Mouse (Mus musculus) v-Abl transformed pro-B cells (cell line): Measurements from ENCODE around the gene Tph1.
"Not testable (repeated sequence)": the region's sequence is repeated elsewhere in the genome, so short reads cannot be mapped to it uniquely, and the experiment has no call there.

Experiments
- in situ Hi-C, 2 experiments: fragments of 400-800 bp; cut with MboI; formaldehyde crosslinking; loops; one replicate each; pipeline ENCODE4 v1.15.1; 2025; ENCODE audit not compliant: unreplicated experiment in 2 of 2

The Tph1 gene

DNA sequence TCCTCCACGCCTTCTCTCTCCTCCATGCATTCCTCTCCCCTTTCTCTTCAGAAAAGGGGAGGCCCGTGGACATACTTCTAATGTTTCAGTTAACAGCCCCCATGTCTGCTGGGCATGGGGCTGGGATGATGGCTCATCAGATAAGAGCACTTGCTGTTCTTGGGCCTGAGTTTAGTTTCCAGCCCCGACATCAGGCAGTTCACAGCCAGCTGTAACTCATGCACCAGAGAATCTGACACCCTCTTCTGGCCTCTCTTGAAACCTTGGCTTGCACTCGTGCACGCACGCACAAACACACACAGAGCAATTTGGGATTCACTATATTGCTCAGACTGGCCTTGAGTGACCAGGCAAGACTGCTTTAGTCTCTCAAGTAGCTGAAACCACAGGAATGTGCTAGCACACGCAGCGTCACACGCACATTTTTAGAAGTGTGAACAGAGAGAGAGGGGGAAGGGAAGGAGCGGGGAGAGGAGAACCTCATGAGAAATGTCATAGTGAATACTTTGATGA lies at the start of gene Tph1:
Tph1 (minus strand) TSS at position 378 of the 513 bp plus-strand sequence.
- in situ Hi-C loops: no loop called here

- in situ Hi-C loops: loop anchor here in 1 of 2 experiments (25.0 kb wide), 1 partner anchor 433 kb away; no protein-coding TSS in a partner anchor
Observed at GRCm38 (mm10) chr7:46720460-46720859, 48.1 kb upstream of the Tph1 start.

DNA sequence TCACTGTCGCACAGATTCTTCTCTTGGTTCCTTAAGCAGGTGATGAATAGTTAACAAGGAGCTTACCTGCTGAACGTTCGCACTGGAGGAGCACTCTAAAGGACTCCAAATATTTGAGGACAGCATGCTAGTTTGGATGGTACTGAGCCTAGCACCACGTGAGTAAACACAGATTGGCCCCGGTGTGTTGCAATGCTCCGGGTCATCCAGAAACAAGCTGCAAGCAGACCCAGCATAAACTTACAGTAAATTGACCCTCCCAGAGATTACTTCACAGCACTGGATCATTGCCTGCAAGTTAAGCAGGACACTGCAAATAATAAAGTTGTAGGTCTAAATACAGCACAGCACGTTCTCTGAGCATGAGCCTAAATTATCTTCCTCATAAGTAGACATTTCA lies 47.2 kb upstream of the Tph1 start:
- in situ Hi-C loops: loop anchor here in 1 of 2 experiments (10.0 to 25.0 kb wide), 2 partner anchors 55 to 432 kb away; no protein-coding TSS in a partner anchor

- in situ Hi-C loops: loop anchor here in 1 of 2 experiments (10.0 to 25.0 kb wide), 2 partner anchors 54 to 431 kb away; no protein-coding TSS in a partner anchor
Observed at GRCm38 (mm10) chr7:46718591-46719270, 46.4 kb upstream of the Tph1 start.

GRCm38 (mm10) chr7:46716897-46717296 lies 44.6 kb upstream of the Tph1 start:
- in situ Hi-C loops: loop anchor here in 1 of 2 experiments (10.0 to 25.0 kb wide), 2 partner anchors 52 to 430 kb away; no protein-coding TSS in a partner anchor

DNA sequence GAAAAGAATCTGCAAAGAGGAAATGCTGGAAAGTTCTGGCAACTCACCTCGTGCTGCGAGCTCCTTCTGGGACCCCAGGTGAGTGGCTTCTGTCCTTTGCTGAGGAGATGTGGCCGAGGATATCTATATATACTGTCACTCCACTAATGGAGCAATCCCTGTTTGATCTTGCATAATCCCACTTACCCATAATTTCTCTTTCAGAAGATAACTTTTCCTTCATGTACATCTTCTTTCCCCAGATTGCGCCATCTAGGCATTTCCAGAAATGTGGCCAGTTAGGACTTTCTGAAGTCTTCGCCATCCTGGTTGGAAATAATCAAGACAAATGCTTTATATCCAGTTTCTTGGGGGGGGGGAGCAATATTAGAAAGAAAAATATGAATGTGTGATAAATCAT lies 43.3 kb upstream of the Tph1 start, which contains the start of gene Saa3:
Saa3 (minus strand) TSS at position 101 of the 400 bp plus-strand sequence.
- in situ Hi-C loops: loop anchor here in 1 of 2 experiments (10.0 to 25.0 kb wide), 2 partner anchors 51 to 428 kb away; no protein-coding TSS in a partner anchor

DNA sequence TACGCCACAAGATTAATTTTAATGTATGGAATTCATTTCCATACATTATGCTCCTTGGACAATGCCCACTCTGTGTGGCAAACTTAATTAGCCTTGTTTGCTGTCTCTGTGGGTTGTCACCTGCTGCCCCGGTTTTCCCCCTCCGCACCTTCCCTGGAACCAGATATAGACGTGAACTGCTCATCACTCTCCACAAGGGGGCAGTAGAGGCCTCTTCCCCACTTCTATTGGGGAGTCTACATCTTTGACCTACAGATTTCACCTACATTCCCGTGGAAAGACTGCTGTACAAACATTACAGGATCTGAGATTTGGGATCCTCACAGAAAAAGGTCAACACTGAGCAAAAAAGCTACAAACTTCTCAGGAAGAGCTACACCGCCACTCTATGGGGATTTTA lies 42.2 kb upstream of the Tph1 start:
- in situ Hi-C loops: loop anchor here (5.0 to 25.0 kb wide), 6 partner anchors 50 to 427 kb away; no protein-coding TSS in a partner anchor

- in situ Hi-C loops: loop anchor here (5.0 to 25.0 kb wide), 6 partner anchors 47 to 425 kb away; no protein-coding TSS in a partner anchor
Observed at GRCm38 (mm10) chr7:46712250-46712649, 39.9 kb upstream of the Tph1 start.

GRCm38 (mm10) chr7:46710390-46710844 lies 38.1 kb upstream of the Tph1 start, which contains the start of gene Saal1:
Gene Saal1 (minus strand): TSS chr7:46710680.
- in situ Hi-C loops: loop anchor here (5.0 to 25.0 kb wide), 6 partner anchors 46 to 423 kb away; no protein-coding TSS in a partner anchor

GRCm38 (mm10) chr7:46700521-46701025 lies 28.2 kb upstream of the Tph1 start:
- in situ Hi-C loops: loop anchor here in 1 of 2 experiments (25.0 kb wide), 1 partner anchor 413 kb away; no protein-coding TSS in a partner anchor

GRCm38 (mm10) chr7:46696754-46697153 lies 24.4 kb upstream of the Tph1 start:
- in situ Hi-C loops: no loop called here

DNA sequence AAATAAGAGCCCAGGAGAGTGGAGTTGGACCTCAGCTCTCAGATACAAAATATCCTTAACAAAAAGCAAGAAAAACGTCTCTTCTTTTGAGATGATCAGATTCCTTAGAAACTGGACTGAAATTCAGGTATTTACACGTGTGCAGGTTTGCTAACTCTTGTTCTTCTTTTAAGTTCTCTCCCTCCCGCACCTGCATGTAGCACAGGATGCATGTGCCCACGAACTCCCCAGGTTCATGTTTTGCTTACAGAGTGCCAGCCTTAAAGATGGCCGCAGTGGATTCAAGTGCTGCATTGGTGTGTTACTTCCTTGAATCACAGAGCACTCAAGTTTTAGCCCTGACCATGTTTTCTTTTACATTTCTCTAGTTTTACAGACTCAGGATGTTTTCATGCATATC lies 14.5 kb upstream of the Tph1 start:
- in situ Hi-C loops: no loop called here

- in situ Hi-C loops: no loop called here
Observed at GRCm38 (mm10) chr7:46680732-46681131, 8.4 kb upstream of the Tph1 start.

DNA sequence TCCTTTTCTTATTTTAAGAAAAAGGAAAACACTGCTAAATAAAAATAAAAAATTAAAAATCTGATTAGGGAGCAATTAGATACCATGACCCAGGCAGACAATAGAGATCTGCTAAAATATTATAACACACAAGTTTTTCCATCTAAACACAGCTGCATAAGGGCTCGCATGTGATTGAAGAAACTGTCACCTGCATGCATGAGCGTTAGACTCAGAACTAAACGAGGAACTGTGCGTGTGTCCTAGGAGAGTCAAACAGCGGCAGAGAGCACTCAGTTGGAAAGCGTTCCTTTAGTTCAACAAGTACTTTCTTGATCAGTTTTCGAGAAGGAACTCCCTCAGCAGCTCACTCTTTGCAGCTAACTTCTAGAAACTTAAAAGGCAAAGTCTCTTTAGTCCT lies 6.7 kb upstream of the Tph1 start:
- in situ Hi-C loops: not testable (repeated sequence)

DNA sequence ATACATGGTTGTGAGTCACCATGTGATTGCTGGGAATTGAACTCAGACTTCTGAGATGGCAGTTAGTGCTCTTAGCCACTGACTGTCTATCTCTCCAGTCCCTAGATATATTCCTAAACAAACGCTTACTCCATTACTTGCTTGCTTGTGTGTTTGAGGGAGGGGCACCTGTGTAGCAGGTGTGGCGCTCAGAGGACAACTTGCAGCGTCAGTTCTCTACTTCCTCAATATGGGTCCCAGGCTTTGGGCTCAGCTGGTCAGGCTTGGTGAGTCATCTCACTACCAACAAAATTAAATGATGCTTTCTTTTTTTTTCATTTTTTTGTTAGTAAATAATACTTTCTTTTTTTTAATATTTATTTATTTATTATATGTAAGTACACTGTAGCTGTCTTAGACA lies 6.1 kb upstream of the Tph1 start:
- in situ Hi-C loops: no loop called here

DNA sequence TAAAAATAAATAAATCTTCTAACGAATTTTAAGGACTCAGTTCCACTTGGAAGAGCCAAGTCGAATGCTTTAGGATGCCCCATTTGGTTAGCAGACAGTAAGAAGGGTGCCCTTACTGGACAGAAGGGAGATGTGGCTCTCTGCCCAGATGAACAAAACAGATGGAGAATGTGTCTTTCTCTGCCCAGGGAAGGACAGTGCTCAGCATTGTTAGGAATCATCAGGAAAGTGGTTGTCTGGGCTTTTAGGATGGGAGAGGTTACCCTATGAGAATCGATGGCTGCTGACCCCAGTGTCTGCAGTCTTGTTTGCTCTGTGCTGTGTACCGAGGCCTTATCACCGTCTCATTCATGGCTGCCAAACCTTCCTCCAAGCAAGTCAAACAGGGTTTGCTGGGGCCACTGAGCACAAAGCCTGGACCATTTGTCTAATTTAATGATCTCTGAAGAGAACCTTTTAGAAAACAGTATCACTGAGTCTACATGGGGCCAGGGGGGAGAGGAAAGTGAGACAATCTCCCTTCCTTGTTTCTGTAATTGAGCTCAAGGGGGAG lies 4.5 kb upstream of the Tph1 start:
- in situ Hi-C loops: no loop called here

DNA sequence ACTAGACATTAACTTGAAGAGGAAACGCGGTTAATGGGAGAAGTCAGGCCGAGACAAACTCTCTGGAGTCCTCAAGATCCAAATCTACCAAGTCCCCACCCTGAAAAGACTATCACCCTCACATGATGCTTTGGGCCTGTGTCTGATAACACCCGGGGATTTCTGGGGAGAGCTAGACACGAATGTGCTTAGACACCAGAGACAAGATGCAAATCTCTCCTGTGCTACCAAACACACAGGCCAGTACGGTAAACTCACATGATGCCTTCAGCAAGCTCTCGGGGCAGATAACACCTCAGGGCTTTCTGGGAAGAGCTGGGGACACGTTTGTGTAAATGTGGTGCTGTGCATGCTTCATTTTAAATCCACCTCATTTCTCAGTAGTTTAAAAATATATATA lies 3.5 kb upstream of the Tph1 start:
- in situ Hi-C loops: no loop called here

DNA sequence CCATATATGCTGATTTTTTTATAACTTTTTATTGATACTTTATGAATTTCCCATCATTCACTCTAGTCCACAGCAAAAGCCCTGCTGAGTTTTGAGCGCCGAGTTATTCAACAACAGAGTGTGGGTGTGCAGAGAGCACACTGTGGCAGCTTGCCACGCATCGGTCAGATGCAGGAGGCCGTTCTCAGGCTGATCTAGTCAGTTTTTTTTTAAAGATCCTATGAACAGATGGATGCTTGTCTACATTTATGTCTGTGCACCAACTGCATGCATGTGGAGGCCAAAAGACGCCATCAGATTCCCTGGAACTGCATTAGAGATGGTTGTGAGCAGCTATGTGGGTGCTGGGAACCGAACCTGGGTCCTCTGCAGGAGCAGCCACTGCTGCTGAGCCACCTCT lies 2.7 kb upstream of the Tph1 start:
- in situ Hi-C loops: no loop called here

- in situ Hi-C loops: loop anchor here in 1 of 2 experiments (10.0 kb wide), 1 partner anchor 48 kb away; the partner anchor contains the start of genes Saa3 and Saal1
Observed at GRCm38 (mm10) chr7:46667256-46667655, 5.1 kb downstream of the Tph1 start.

GRCm38 (mm10) chr7:46665236-46665635 lies 7.1 kb downstream of the Tph1 start:
- in situ Hi-C loops: loop anchor here in 1 of 2 experiments (10.0 kb wide), 1 partner anchor 50 kb away; the partner anchor contains the start of genes Saa3 and Saal1
